Mouse (Mus musculus) cerebellum, adult 9-11 months (tissue): ENCODE measurements around the gene Treml4.
"Not testable (repeated sequence)": the region's sequence is repeated elsewhere in the genome, so short reads cannot be mapped to it uniquely, and the experiment has no call there.

Source experiments
- DNase-seq: peaks from one replicate; pipeline ENCODE4 v3.0.0; 2022

The Treml4 gene

GRCm38 (mm10) chr17:48274885-48275284 lies 10.8 kb downstream of the Treml4 start:
- DNase-seq, result peak; percentile 30

GRCm38 (mm10) chr17:48275736-48276135 lies 11.6 kb downstream of the Treml4 start:
- no peak for DNase-seq

- DNase-seq, result no peak
Measured at GRCm38 (mm10) chr17:48278381-48278780, 14.3 kb downstream of the Treml4 start.

- DNase-seq, result no peak
Measured at GRCm38 (mm10) chr17:48279002-48279401, 14.9 kb downstream of the Treml4 start.

GRCm38 (mm10) chr17:48280943-48281738 lies 17.0 kb downstream of the Treml4 start:
- DNase-seq, result no peak

- no peak for DNase-seq
Measured at GRCm38 (mm10) chr17:48281739-48282085, 17.6 kb downstream of the Treml4 start.

GRCm38 (mm10) chr17:48286765-48287164 lies 22.7 kb downstream of the Treml4 start:
- DNase-seq, result no peak

- DNase-seq, result no peak
Measured at GRCm38 (mm10) chr17:48287276-48287675, 23.2 kb downstream of the Treml4 start.

GRCm38 (mm10) chr17:48293500-48294194 lies 29.6 kb downstream of the Treml4 start:
- DNase-seq, result no peak

- DNase-seq, result no peak
Measured at GRCm38 (mm10) chr17:48299203-48299602, 35.1 kb downstream of the Treml4 start, which contains the start of gene Treml2. Treml2 (plus strand) TSS chr17:48299498.

GRCm38 (mm10) chr17:48299756-48300155 lies 35.7 kb downstream of the Treml4 start:
- no peak for DNase-seq

GRCm38 (mm10) chr17:48300199-48300598 lies 36.1 kb downstream of the Treml4 start:
- DNase-seq, result no peak

GRCm38 (mm10) chr17:48300861-48301260 lies 36.8 kb downstream of the Treml4 start:
- no peak for DNase-seq

- DNase-seq, result no peak
Measured at GRCm38 (mm10) chr17:48301792-48302191, 37.7 kb downstream of the Treml4 start.

- no peak for DNase-seq
Measured at GRCm38 (mm10) chr17:48312124-48312523, 48.0 kb downstream of the Treml4 start.

GRCm38 (mm10) chr17:48315905-48316579 lies 51.9 kb downstream of the Treml4 start, which contains the start of gene B430306N03Rik:
B430306N03Rik (plus strand) TSS chr17:48316141.
- DNase-seq, result not testable (repeated sequence)

- no peak for DNase-seq
Measured at GRCm38 (mm10) chr17:48318686-48319085, 54.6 kb downstream of the Treml4 start.

- DNase-seq, result no peak
Measured at GRCm38 (mm10) chr17:48321279-48321678, 57.2 kb downstream of the Treml4 start.

GRCm38 (mm10) chr17:48323236-48323635 lies 59.1 kb downstream of the Treml4 start:
- no peak for DNase-seq

GRCm38 (mm10) chr17:48324258-48324657 lies 60.2 kb downstream of the Treml4 start:
- DNase-seq, result no peak
